Mouse (Mus musculus): ENCODE results near the gene Sec24b.

DNA sequence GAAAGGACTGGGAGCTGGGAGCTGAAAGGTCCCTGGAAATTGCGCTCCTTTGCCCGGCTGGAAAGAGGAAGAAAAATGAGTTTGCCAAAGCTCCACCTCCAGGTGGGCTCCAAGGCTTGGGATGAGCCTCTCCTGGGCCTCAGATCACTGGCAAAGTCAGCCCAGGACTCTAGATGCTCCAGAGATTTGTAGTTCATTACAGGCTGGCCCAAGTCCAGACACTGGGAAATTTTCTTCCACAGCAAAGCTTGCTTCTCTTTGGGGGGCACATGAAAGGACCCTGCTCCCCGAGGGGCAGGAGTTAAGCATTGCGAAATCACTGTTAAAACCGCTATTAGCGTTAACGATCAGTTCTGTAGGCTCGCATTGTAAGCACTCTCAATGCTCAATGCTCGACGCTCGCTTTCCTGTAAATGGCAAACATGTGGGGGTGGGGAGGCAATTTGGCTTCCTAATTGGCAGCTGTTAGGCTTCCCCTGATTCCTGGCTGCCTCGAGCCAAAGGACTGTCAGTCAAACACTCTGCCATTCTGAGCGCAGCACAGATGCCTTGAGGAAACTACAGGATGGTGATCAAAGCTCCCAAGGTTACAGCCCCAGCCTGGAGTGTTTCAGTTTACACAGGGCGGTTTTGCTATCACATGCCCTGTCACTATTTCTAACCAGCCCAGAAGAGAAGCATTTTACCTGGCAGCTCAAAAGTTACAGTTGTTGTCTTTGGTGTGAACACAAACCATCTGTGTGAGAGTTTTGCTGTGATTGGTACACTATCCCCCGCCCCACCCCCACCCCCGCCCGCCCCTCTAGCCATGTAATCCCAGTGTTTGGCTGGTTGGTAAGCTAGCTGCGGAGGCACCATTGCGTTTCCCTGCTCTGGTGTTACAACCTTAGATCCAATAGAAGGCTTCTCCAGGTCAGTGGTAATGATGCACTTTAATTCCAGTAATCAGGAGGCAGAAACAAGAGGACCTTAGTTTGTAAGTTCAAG is 90.5 kb downstream of the Sec24b start:
- no peak for TF ChIP-seq CTCF (conservative IDR thresholded peaks at IDR 0.05 in 1 of 2, IDR thresholded peaks at IDR 0.05 in 1 of 2; ENCODE audit: low read depth in 2 of 2, low read length in 2 of 2)
- TF ChIP-seq RAD21 (IDR thresholded peaks at IDR 0.05; ENCODE audit: low read depth, low read length): no peak
- no peak for TF ChIP-seq JUN (IDR thresholded peaks at IDR 0.05; ENCODE audit: insufficient read depth, low read depth, low read length)
- TF ChIP-seq NELFE (IDR thresholded peaks at IDR 0.05; ENCODE audit: low read depth, low read length): no peak
- TF ChIP-seq TCF12 (IDR thresholded peaks at IDR 0.05; ENCODE audit: low read depth, low read length): no peak
- TF ChIP-seq EP300 (IDR thresholded peaks at IDR 0.05; ENCODE audit: low read length): no peak
